Mouse (Mus musculus) spleen, adult 2 months (tissue): ENCODE data around the gene Bpifb5. TPM values are rescaled to one million over a fixed set of nuclear protein-coding genes. Genes with fewer than 3 reads are reported as not detected.

Experiments used
- DNase-seq, 2 experiments: peaks; one replicate each; pipeline versions ENCODE4 v3.0.0 to v3.0.0-alpha.2; 2012 to 2021; ENCODE audit warnings: low spot score in 2 of 2, low read depth in 1 of 2
- H3K27ac ChIP-seq: fragments of 200-500 bp; 2 replicates; pipeline ENCODE4 v1.5.1; 2012; ENCODE audit warnings: low read length, inconsistent platforms; ENCODE audit not compliant: insufficient read depth
- H3K27me3 ChIP-seq: fragments of 200-500 bp; 2 replicates; pipeline ENCODE4 v1.6.1; 2012; ENCODE audit warnings: mild to moderate bottlenecking, moderate library complexity, low read length, inconsistent platforms; ENCODE audit not compliant: control insufficient read depth, insufficient read depth
- H3K36me3 ChIP-seq: fragments of 200-500 bp; 2 replicates; pipeline ENCODE4 v1.6.1; 2012; ENCODE audit warnings: mild to moderate bottlenecking, low read length, inconsistent platforms; ENCODE audit not compliant: control insufficient read depth, insufficient read depth
- H3K4me1 ChIP-seq: fragments of 200-500 bp; 2 replicates; pipeline ENCODE4 v1.6.1; 2011; ENCODE audit warnings: inconsistent platforms; ENCODE audit not compliant: control insufficient read depth, insufficient read depth, insufficient read length
- H3K4me3 ChIP-seq: fragments of 200-500 bp; 2 replicates; pipeline ENCODE4 v1.5.1; 2011; ENCODE audit warnings: mild to moderate bottlenecking, inconsistent platforms; ENCODE audit not compliant: insufficient read depth, insufficient read length; ENCODE audit errors: extremely low read depth
- CTCF ChIP-seq: fragments of 200-500 bp; IDR thresholded peaks from 2 replicates; pipeline ENCODE4 v1.5.1; 2011; ENCODE audit warnings: mild to moderate bottlenecking, inconsistent platforms; ENCODE audit not compliant: insufficient read depth, insufficient read length, insufficient replicate concordance; ENCODE audit errors: extremely low read depth
- POLR2A ChIP-seq: fragments of 200-500 bp; IDR thresholded peaks from 2 replicates; pipeline ENCODE4 v1.6.1; 2011; ENCODE audit warnings: low read depth, low read length, inconsistent platforms
- WGBS: fragments of 180-500 bp; shearing (Covaris S2); methylation state at CpG from one replicate; pipeline ENCODE4 v1.1.7; 2018; 5-methylcytosine and 5-hydroxymethylcytosine counted together
- polyA plus RNA-seq: library from polyadenylated mRNA; depleted of rRNA; stranded (reverse); fragments of >200 nt; gene quantifications from 2 replicates; pipeline ENCODE4 v1.2.3, GENCODE M21; 2012

Gene Bpifb5
- polyA plus RNA-seq, 1 experiment: 0.06 TPM

DNA sequence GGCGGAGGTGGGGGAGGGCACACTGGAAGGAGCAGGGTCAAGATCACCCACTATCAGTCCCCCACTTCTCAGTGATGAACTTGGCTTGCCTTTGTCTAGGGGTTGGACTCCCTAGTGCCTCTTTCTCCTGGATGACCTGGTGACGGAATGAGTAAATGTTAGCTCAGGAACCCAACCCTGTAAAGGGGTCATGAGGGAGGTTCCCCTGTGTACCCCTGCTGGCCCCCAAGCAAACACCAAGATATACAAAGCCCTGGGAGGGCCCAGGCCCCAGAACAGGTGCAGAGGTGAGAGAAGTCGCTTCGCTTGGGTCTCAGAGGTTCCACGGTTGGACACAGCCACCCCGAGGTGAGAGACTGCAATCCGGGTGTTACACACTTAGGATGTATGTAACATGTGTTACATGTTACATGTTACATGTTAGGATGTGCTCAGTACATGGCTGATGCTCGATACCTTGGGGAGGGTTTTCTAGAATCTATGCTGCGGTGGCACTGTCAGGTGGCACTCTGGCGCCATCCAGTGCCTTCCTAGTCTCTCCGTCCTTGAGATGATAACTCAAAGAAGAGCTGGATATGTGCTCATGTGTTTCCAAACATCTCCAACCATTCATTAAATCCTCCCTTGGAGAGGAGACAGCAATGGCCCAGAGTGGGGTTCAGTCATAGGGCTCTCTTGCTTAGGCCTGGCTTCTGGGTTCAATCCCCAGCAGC is 32.8 kb upstream of the Bpifb5 start, which contains the start of gene Bpifb1:
Gene Bpifb1, plus strand, starts transcription at position 273 of the 713 bp plus-strand sequence.
- WGBS: 86% methylated on average over 11 of the region's 11 CpGs
- no peak within 1 kb of the TSS for H3K4me3 ChIP-seq
- H3K36me3 ChIP-seq: no peaks in the 10 kb centered on the region
- no peaks in the 10 kb centered on the region for H3K4me1 ChIP-seq
- H3K27ac ChIP-seq: no peak within 1 kb of the TSS
- H3K27me3 ChIP-seq: no peaks in the 10 kb centered on the region
- TF ChIP-seq POLR2A: no peak
- no peak for TF ChIP-seq CTCF
- no peak for DNase-seq

DNA sequence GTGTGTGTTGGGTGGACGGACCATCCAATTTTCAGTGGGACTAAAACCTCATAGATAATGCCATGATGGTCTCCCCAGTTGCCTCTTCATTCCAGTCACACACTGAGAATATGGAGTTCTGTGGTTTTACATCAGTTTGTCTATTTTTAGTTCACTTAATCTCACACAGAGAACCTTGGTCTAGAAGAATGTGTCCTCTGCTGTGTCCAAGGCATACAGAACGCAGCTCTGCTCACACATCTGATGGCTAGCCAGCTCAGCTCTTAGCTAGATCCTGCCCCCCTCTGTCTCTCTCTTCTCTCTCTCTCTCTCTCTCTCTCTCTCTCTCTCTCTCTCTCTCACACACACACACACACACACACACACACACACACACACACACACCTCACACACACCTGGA is 31.4 kb upstream of the Bpifb5 start:
- TF ChIP-seq POLR2A (no peak), CTCF (no peak)
- no peak for DNase-seq
- 74% methylated on average over 2 of the region's 2 CpGs for WGBS

DNA sequence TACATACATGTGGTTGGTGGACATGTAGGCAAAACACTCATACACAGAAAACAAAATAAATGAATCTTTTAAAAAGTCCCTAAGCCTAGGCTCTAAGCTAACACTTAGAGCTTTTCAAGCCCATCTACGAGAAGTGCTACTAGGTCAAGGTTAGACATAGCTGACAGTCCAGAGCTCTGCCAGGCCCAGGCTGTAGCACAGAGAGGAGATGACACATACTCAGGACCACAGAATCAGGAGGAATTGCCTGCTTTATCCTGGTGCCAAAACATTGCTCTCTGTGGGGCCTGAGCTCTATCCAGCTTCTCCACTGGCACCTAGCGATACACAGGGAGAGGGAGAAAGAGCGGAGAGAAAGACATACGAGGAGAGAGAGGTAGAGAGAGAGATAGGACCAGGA is 30.5 kb upstream of the Bpifb5 start:
- WGBS: 85% methylated on average over 4 of the region's 4 CpGs
- Histone ChIP-seq H3K27ac (no peak overlapping the region; the same call in 1 of the 2 replicates), H3K27me3 (no peaks in the 10 kb centered on the region), H3K4me1 (no peaks in the 10 kb centered on the region), H3K4me3 (no peak overlapping the region), H3K36me3 (no peaks in the 10 kb centered on the region)
- DNase-seq: no peak
- TF ChIP-seq POLR2A: no peak
- TF ChIP-seq CTCF: no peak

More for the DNA sequence above, 31.4 kb upstream of the Bpifb5 start:
- no peaks in the 10 kb centered on the region for H3K4me1 ChIP-seq
- H3K4me3 ChIP-seq: no peak overlapping the region
- H3K27ac ChIP-seq: no peak overlapping the region
- H3K27me3 ChIP-seq: no peaks in the 10 kb centered on the region
- no peaks in the 10 kb centered on the region for H3K36me3 ChIP-seq

DNA sequence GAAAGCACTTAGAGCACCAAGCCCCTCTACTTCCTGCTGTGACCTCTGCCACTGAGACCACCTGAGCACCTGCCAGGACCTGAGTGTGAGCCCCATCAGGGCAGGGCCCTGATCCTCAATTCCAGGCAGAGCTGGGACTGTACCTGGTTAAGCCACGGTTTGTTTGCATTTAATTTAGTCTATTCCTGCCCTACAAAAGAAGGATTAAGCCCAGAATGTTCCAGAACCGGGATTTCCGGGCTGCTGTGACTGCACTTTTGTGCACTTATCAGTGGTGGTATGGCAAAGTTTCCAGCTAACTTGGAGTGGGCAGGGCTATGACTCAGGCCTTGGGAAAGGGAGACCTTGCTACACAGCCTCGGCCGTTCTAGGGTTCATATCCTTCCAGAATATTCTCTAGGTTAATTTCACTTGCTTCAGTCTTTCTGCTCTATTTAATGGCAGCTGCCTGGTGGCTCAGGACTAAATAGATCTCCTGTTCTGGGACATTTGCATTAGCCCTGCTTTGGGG is 29.5 kb upstream of the Bpifb5 start:
- H3K4me1 ChIP-seq: no peaks in the 10 kb centered on the region

DNA sequence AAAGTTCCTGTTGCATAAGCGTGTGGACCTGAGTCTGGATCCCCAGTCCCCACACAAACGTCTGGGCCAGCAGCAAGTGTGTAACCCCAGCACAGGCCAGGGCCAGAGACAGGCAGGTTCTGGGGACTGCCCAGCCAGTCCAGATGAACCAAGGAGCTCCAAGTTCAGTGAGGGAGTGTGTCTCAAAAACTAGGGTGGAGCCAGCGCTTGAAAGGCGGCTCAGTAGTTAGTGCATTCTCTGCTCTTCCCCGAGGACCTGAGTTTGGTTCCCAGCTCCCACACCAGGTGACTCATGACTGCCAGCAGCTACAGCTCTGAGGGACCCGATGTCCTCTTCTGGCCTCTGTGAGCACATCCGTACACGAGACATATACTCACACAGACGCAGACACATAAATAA is 26.5 kb upstream of the Bpifb5 start:
- no peaks in the 10 kb centered on the region for H3K4me1 ChIP-seq
- H3K27ac ChIP-seq: no peak overlapping the region
- H3K4me3 ChIP-seq: no peak overlapping the region
- 88% methylated on average over 9 of the region's 9 CpGs for WGBS
- TF ChIP-seq POLR2A (no peak), CTCF (no peak)
- H3K36me3 ChIP-seq: no peaks in the 10 kb centered on the region
- H3K27me3 ChIP-seq: no peaks in the 10 kb centered on the region
- no peak for DNase-seq

More for the DNA sequence above, 29.5 kb upstream of the Bpifb5 start:
- Histone ChIP-seq H3K27ac (no peak overlapping the region), H3K27me3 (no peaks in the 10 kb centered on the region), H3K36me3 (no peaks in the 10 kb centered on the region), H3K4me3 (no peak overlapping the region)
- TF ChIP-seq CTCF (no peak), POLR2A (no peak)
- DNase-seq: no peak
- WGBS: 71% methylated on average over 5 of the region's 5 CpGs

DNA sequence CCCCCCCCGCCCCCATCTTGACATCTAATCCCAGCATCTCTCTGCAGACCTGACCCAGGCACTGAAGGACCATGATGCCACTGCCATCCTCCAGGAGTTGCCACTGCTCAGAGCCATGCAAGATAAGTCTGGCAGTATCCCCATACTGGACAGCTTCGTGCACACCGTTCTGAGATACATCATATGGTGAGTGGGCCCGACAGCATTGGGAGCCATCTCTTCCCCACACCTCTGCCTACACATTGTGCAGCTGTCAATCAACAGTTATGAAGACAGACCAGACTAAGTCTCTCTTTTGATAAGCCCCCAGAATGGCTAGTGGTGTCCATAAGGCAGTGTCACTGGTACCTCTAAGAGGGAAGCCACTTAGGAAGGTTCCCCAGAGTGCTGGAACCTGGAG is 18.9 kb upstream of the Bpifb5 start:
- Histone ChIP-seq H3K27ac (no peak overlapping the region), H3K4me3 (no peak overlapping the region), H3K36me3 (no peaks in the 10 kb centered on the region), H3K4me1 (no peaks in the 10 kb centered on the region), H3K27me3 (no peaks in the 10 kb centered on the region)
- 87% methylated on average over 4 of the region's 4 CpGs for WGBS
- TF ChIP-seq CTCF (no peak), POLR2A (no peak)
- DNase-seq: no peak

DNA sequence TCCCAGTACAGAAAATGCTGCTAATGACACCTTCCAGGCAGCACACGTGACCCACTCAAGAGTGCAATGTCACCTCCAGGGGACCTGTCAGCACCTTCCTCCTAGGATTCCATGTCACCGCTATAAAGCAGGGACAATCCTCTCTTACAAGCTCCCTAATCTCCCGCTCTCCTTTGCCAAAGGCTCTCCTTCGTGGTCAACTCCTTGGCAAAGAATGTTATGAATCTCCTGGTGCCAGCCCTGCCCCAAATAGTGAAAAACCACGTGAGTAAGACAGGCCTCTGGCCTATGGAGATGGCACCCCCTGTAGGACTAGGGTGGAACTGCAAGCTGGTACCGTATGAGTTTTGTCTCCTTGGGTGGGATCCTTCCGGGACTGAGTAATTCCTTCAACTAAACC is 16.6 kb upstream of the Bpifb5 start:
- TF ChIP-seq CTCF (peak; percentile 9; the same call in 1 of the 2 replicates), POLR2A (no peak)
- H3K4me3 ChIP-seq: no peak overlapping the region
- H3K27ac ChIP-seq: no peak overlapping the region
- H3K36me3 ChIP-seq: no peaks in the 10 kb centered on the region
- no peak for DNase-seq
- 63% methylated on average over 7 of the region's 7 CpGs for WGBS
- no peaks in the 10 kb centered on the region for H3K4me1 ChIP-seq
- no peaks in the 10 kb centered on the region for H3K27me3 ChIP-seq

DNA sequence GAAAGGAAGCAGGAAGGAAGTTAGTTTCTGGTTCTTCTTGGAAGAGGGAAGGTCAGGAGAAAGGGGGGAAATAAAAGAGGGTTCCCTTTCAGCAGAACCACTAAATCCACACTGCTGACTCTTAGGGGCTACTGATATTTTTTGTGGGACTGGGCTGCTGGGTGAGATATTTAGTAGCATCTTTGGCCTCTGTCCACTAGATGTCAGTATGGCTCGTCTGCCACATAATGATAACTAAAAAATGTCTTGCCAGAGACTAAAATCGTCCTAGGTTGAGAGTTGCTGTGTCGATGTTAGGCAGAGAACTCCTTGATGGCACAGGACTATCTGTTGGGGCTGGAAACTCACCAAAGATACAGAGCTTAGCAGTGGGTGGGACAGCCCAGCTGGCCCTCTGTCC is 14.4 kb upstream of the Bpifb5 start:
- Histone ChIP-seq H3K4me1 (no peaks in the 10 kb centered on the region), H3K4me3 (no peak overlapping the region), H3K27ac (no peak overlapping the region), H3K27me3 (no peaks in the 10 kb centered on the region), H3K36me3 (no peaks in the 10 kb centered on the region)
- WGBS: 8% methylated on average over 3 of the region's 3 CpGs
- no peak for TF ChIP-seq CTCF
- no peak for TF ChIP-seq POLR2A
- DNase-seq: no peak
